Mouse (Mus musculus) forebrain, embryonic 14.5 days (tissue): ENCODE results near the gene Pigp. TPM values are rescaled to one million over a fixed set of nuclear protein-coding genes. Genes with fewer than 3 reads are reported as not detected.

ENCODE experiments used
- ATAC-seq: fragments of 200-750 bp; cut with Nextera tagmentation; 2 replicates; pipeline ENCODE4 v1.8.0; 2017; ENCODE audit warnings: mild to moderate bottlenecking, moderate library complexity
- DNase-seq: peaks from one replicate; pipeline ENCODE4 v3.0.0-alpha.2; 2015; ENCODE audit warnings: low spot score
- H3K27ac ChIP-seq: fragments of 300-500 bp; sonication (generic); 2 replicates; pipeline ENCODE4 v1.5.1; 2014; ENCODE audit warnings: low read depth, mild to moderate bottlenecking, control low read depth, low read length, moderate library complexity
- H3K27me3 ChIP-seq: fragments of 300-500 bp; sonication (generic); replicated peaks from 2 replicates; pipeline ENCODE4 v1.6.1; 2014; ENCODE audit warnings: low read length, control low read depth, mixed read lengths; ENCODE audit not compliant: control insufficient read depth, insufficient read depth
- H3K36me3 ChIP-seq: fragments of 300-500 bp; sonication (generic); 2 replicates; pipeline ENCODE4 v1.6.1; 2014; ENCODE audit warnings: low read length, control low read depth; ENCODE audit not compliant: control insufficient read depth, insufficient read depth
- H3K4me1 ChIP-seq: fragments of 300-500 bp; sonication (generic); 2 replicates; pipeline ENCODE4 v1.6.1; 2014; ENCODE audit warnings: antibody characterized with exemption, low read length, control low read depth; ENCODE audit not compliant: control insufficient read depth, insufficient read depth
- H3K4me2 ChIP-seq: fragments of 300-500 bp; sonication (generic); 2 replicates; pipeline ENCODE4 v1.6.1; 2014; ENCODE audit warnings: mild to moderate bottlenecking, control low read depth, low read length
- H3K4me3 ChIP-seq: fragments of 300-500 bp; sonication (generic); 2 replicates; pipeline ENCODE4 v1.5.1; 2014; ENCODE audit warnings: low read depth, low read length, control low read depth
- H3K9ac ChIP-seq: fragments of 300-500 bp; sonication (generic); 2 replicates; pipeline ENCODE4 v1.6.1; 2014; ENCODE audit warnings: mild to moderate bottlenecking, low read length, control low read depth, moderate library complexity
- H3K9me3 ChIP-seq: fragments of 300-500 bp; sonication (generic); replicated peaks from 2 replicates; pipeline ENCODE4 v1.6.1; 2016; ENCODE audit warnings: low read length, control low read depth, mixed read lengths; ENCODE audit not compliant: control insufficient read depth
- WGBS: fragments of 180-500 bp; shearing (Covaris S2); extraction: QIAGEN DNeasy Blood & Tissue Kit; methylation state at CpG from one replicate; pipeline ENCODE4 v1.1.7; 2014; 5-methylcytosine and 5-hydroxymethylcytosine counted together
- polyA plus RNA-seq: library from polyadenylated mRNA; unstranded; fragments of >200 nt; fragmentation: Nextera tagmentation; extraction: Ambion mirVana; gene quantifications from 2 replicates; pipeline ENCODE4 v1.2.1, GENCODE M21; 2014

Pigp gene
- polyA plus RNA-seq, 1 experiment from 2014 or later = 133 TPM

- WGBS = 80% methylated on average over 9 of the region's 9 CpGs
- Histone ChIP-seq H3K4me1 (peaks cover 21% of the 10 kb centered on the region), H3K4me2 (no peak overlapping the region), H3K4me3 (no peak overlapping the region), H3K36me3 (no peaks in the 10 kb centered on the region), H3K27ac (no peak overlapping the region), H3K9ac (no peak overlapping the region), H3K27me3 (peaks cover 18% of the 10 kb centered on the region), H3K9me3 (no peaks in the 10 kb centered on the region)
- DNase-seq (no peak), ATAC-seq (no peak)
Observed at GRCm38 (mm10) chr16:94331233-94331885, 40.3 kb downstream of the Pigp start.

- no peak overlapping the region for H3K4me2 ChIP-seq
- H3K9me3 ChIP-seq = no peaks in the 10 kb centered on the region
- 33% methylated on average over 5 of the region's 5 CpGs for WGBS
- H3K4me1 ChIP-seq = peaks cover 21% of the 10 kb centered on the region
- H3K36me3 ChIP-seq = no peaks in the 10 kb centered on the region
- DNase-seq (peak; percentile 74), ATAC-seq (peak; percentile 74)
- H3K27me3 ChIP-seq = peaks cover 18% of the 10 kb centered on the region
- H3K4me3 ChIP-seq = no peak overlapping the region
- no peak overlapping the region for H3K9ac ChIP-seq
- H3K27ac ChIP-seq = no peak overlapping the region
Observed at GRCm38 (mm10) chr16:94330429-94330828, 41.2 kb downstream of the Pigp start.

GRCm38 (mm10) chr16:94328881-94329867, 42.5 kb downstream of the Pigp start:
- Histone ChIP-seq H3K9me3 (no peaks in the 10 kb centered on the region), H3K36me3 (no peaks in the 10 kb centered on the region), H3K27me3 (peaks cover 18% of the 10 kb centered on the region), H3K4me3 (peak overlapping the region; percentile 37; the same call in 1 of the 2 replicates), H3K9ac (no peak overlapping the region), H3K4me2 (peak overlapping the region; percentile 66), H3K27ac (no peak overlapping the region), H3K4me1 (peaks cover 21% of the 10 kb centered on the region)
- ATAC-seq (peak; percentile 56; the same call in 1 of the 2 replicates), DNase-seq (peak; percentile 30)
- WGBS = 7% methylated on average over 25 of the region's 25 CpGs

GRCm38 (mm10) chr16:94327781-94328711, 43.6 kb downstream of the Pigp start, which contains the start of gene Ripply3:
Gene Ripply3, plus strand, starts transcription at chr16:94328420.
- WGBS = 1% methylated on average over 63 of the region's 63 CpGs
- DNase-seq = peak; percentile 25
- H3K4me1 ChIP-seq = peaks cover 21% of the 10 kb centered on the region
- no peak within 1 kb of the TSS for H3K27ac ChIP-seq
- ATAC-seq = peak; percentile 54; the same call in 1 of the 2 replicates
- H3K27me3 ChIP-seq = peaks cover 18% of the 10 kb centered on the region
- no peaks in the 10 kb centered on the region for H3K9me3 ChIP-seq
- peak within 1 kb of the TSS; percentile 66 for H3K4me2 ChIP-seq
- peak within 1 kb of the TSS; percentile 60 for H3K9ac ChIP-seq
- H3K36me3 ChIP-seq = no peaks in the 10 kb centered on the region
- H3K4me3 ChIP-seq = peak within 1 kb of the TSS; percentile 37

GRCm38 (mm10) chr16:94326008-94326407, 45.6 kb downstream of the Pigp start:
- Histone ChIP-seq H3K27me3 (peaks cover 18% of the 10 kb centered on the region), H3K4me2 (no peak overlapping the region), H3K9ac (no peak overlapping the region), H3K9me3 (no peaks in the 10 kb centered on the region), H3K4me3 (no peak overlapping the region), H3K27ac (no peak overlapping the region), H3K4me1 (peaks cover 21% of the 10 kb centered on the region), H3K36me3 (no peaks in the 10 kb centered on the region)
- WGBS = 89% methylated on average over 3 of the region's 3 CpGs
- no peak for ATAC-seq
- no peak for DNase-seq

- ATAC-seq = no peak
- H3K27ac ChIP-seq = no peak overlapping the region
Observed at GRCm38 (mm10) chr16:94323681-94324080, 48.0 kb downstream of the Pigp start.

GRCm38 (mm10) chr16:94320223-94320622, 51.4 kb downstream of the Pigp start:
- H3K36me3 ChIP-seq = no peaks in the 10 kb centered on the region
- no peaks in the 10 kb centered on the region for H3K4me1 ChIP-seq
- H3K9me3 ChIP-seq = no peaks in the 10 kb centered on the region
- no peak for DNase-seq
- WGBS = 84% methylated on average over 5 of the region's 5 CpGs
- H3K27ac ChIP-seq = no peak overlapping the region
- ATAC-seq = no peak
- H3K4me2 ChIP-seq = no peak overlapping the region
- H3K9ac ChIP-seq = no peak overlapping the region
- no peak overlapping the region for H3K4me3 ChIP-seq
- H3K27me3 ChIP-seq = no peaks in the 10 kb centered on the region

More at GRCm38 (mm10) chr16:94323681-94324080, 48.0 kb downstream of the Pigp start:
- Histone ChIP-seq H3K9ac (no peak overlapping the region), H3K27me3 (peaks cover 15% of the 10 kb centered on the region), H3K9me3 (no peaks in the 10 kb centered on the region), H3K36me3 (no peaks in the 10 kb centered on the region), H3K4me2 (no peak overlapping the region), H3K4me1 (peaks cover 9% of the 10 kb centered on the region), H3K4me3 (no peak overlapping the region)
- no peak for DNase-seq
- WGBS = 81% methylated on average over 5 of the region's 5 CpGs

- Histone ChIP-seq H3K4me3 (no peak overlapping the region), H3K27ac (no peak overlapping the region), H3K36me3 (no peaks in the 10 kb centered on the region), H3K27me3 (no peaks in the 10 kb centered on the region), H3K4me2 (no peak overlapping the region), H3K9me3 (no peaks in the 10 kb centered on the region), H3K9ac (no peak overlapping the region), H3K4me1 (peaks cover 8% of the 10 kb centered on the region; the same call in 1 of the 2 replicates)
- ATAC-seq (no peak), DNase-seq (no peak)
- 84% methylated on average over 5 of the region's 5 CpGs for WGBS
Observed at GRCm38 (mm10) chr16:94317752-94318151, 53.9 kb downstream of the Pigp start.
